Mouse (Mus musculus) MEL (cell line): ENCODE results near the gene Rab1b. TPM values are rescaled to one million over a fixed set of nuclear protein-coding genes. Genes with fewer than 3 reads are reported as not detected.

Experiments used
- DNase-seq: peaks from one replicate; pipeline ENCODE4 v3.0.0; 2011; ENCODE audit warnings: low read depth, low spot score
- H3K27ac ChIP-seq: 2 replicates; pipeline ENCODE4 v1.5.1; 2012; ENCODE audit warnings: low read depth, mild to moderate bottlenecking, control low read depth, low read length, moderate library complexity; ENCODE audit not compliant: control insufficient read depth
- H3K27me3 ChIP-seq, 2 experiments: fragments of 150-350 bp in 1 of 2; sonication (generic) in 1 of 2; 2 replicates each; pipeline ENCODE4 v1.6.1; 2012; ENCODE audit warnings: low read length in 2 of 2, mild to moderate bottlenecking in 2 of 2, improper control_type of control experiment in 1 of 2, moderate library complexity in 1 of 2; ENCODE audit not compliant: insufficient read depth in 2 of 2, control insufficient read depth in 1 of 2
- H3K36me3 ChIP-seq, 2 experiments: 2 replicates each; pipeline ENCODE4 v1.6.1; 2012 to 2014; ENCODE audit warnings: low read length in 2 of 2, improper control_type of control experiment in 1 of 2, inconsistent platforms in 1 of 2, mild to moderate bottlenecking in 1 of 2; ENCODE audit not compliant: insufficient read depth in 2 of 2, control insufficient read depth in 1 of 2
- H3K4me1 ChIP-seq, 2 experiments: fragments of 150-350 bp in 1 of 2; sonication (generic) in 1 of 2; 2 replicates each; pipeline ENCODE4 v1.6.1; 2012; ENCODE audit warnings: low read length in 2 of 2, improper control_type of control experiment in 1 of 2, mild to moderate bottlenecking in 1 of 2; ENCODE audit not compliant: insufficient read depth in 2 of 2, control insufficient read depth in 1 of 2
- H3K4me3 ChIP-seq, 2 experiments: fragments of 150-350 bp in 1 of 2; sonication (generic) in 1 of 2; 2 replicates each; pipeline ENCODE4 v1.5.1; 2012; ENCODE audit warnings: low read depth in 2 of 2, low read length in 2 of 2, mild to moderate bottlenecking in 2 of 2, moderate library complexity in 2 of 2, control low read depth in 1 of 2, improper control_type of control experiment in 1 of 2; ENCODE audit not compliant: control insufficient read depth in 1 of 2, insufficient read depth in 1 of 2
- H3K79me2 ChIP-seq: 2 replicates; pipeline ENCODE4 v1.6.1; 2012; ENCODE audit warnings: mild to moderate bottlenecking, low read length, moderate library complexity; ENCODE audit not compliant: control insufficient read depth, poor library complexity, insufficient read depth
- H3K9ac ChIP-seq: 2 replicates; pipeline ENCODE4 v1.6.1; 2012; ENCODE audit warnings: low read depth, mild to moderate bottlenecking, control low read depth, low read length, moderate library complexity; ENCODE audit not compliant: control insufficient read depth, poor library complexity, severe bottlenecking
- H3K9me3 ChIP-seq: fragments of 150-350 bp; sonication (generic); replicated peaks from 2 replicates; pipeline ENCODE4 v1.6.1; 2012; ENCODE audit warnings: mild to moderate bottlenecking, low read length, improper control_type of control experiment, moderate library complexity; ENCODE audit not compliant: insufficient read depth
- CHD1 ChIP-seq: IDR thresholded peaks from 2 replicates; pipeline ENCODE4 v1.6.1; 2012; ENCODE audit warnings: low read depth, mild to moderate bottlenecking, inconsistent platforms, low read length, improper control_type of control experiment
- CHD2 ChIP-seq: IDR thresholded peaks from 2 replicates; pipeline ENCODE4 v1.6.1; 2011; ENCODE audit warnings: low read length, improper control_type of control experiment
- E2F4 ChIP-seq: IDR thresholded peaks from 2 replicates; pipeline ENCODE4 v1.6.1; 2011; ENCODE audit warnings: low read depth, low read length, improper control_type of control experiment, borderline replicate concordance
- HCFC1 ChIP-seq: IDR thresholded peaks from 2 replicates; pipeline ENCODE4 v1.6.1; 2012; ENCODE audit warnings: low read depth, mild to moderate bottlenecking, inconsistent platforms, low read length, improper control_type of control experiment, moderate library complexity
- JUND ChIP-seq: IDR thresholded peaks from 2 replicates; pipeline ENCODE4 v1.6.1; 2011; ENCODE audit warnings: low read depth, mild to moderate bottlenecking, improper control_type of control experiment, low read length
- MAZ ChIP-seq: IDR thresholded peaks from 2 replicates; pipeline ENCODE4 v1.6.1; 2012; ENCODE audit warnings: low read depth, mild to moderate bottlenecking, inconsistent platforms, low read length, improper control_type of control experiment
- MEF2A ChIP-seq: IDR thresholded peaks from 2 replicates; pipeline ENCODE4 v1.6.1; 2014; ENCODE audit warnings: low read depth, mild to moderate bottlenecking, inconsistent platforms, low read length, improper control_type of control experiment; ENCODE audit not compliant: poor library complexity, insufficient replicate concordance, severe bottlenecking; ENCODE audit errors: extremely low read depth
- NRF1 ChIP-seq: IDR thresholded peaks from 2 replicates; pipeline ENCODE4 v1.6.1; 2014; ENCODE audit warnings: low read depth, mild to moderate bottlenecking, inconsistent platforms, low read length, improper control_type of control experiment, moderate library complexity; ENCODE audit not compliant: poor library complexity, insufficient read depth, severe bottlenecking
- POLR2AphosphoS2 ChIP-seq: IDR thresholded peaks from 2 replicates; pipeline ENCODE4 v1.6.1; 2011; ENCODE audit warnings: low read length, improper control_type of control experiment
- POLR2AphosphoS5 ChIP-seq: IDR thresholded peaks from 2 replicates; pipeline ENCODE4 v1.6.1; 2012; ENCODE audit warnings: low read depth, borderline replicate concordance, mild to moderate bottlenecking, inconsistent platforms, low read length, moderate library complexity, mixed read lengths
- RAD21 ChIP-seq: IDR thresholded peaks from 2 replicates; pipeline ENCODE4 v1.6.1; 2011; ENCODE audit warnings: mild to moderate bottlenecking, low read depth, low read length, improper control_type of control experiment
- SIN3A ChIP-seq: IDR thresholded peaks from 2 replicates; pipeline ENCODE4 v1.6.1; 2012; ENCODE audit warnings: low read length, improper control_type of control experiment, inconsistent platforms
- TCF12 ChIP-seq: IDR thresholded peaks from 2 replicates; pipeline ENCODE4 v1.6.1; 2014; ENCODE audit warnings: low read depth, mild to moderate bottlenecking, inconsistent platforms, low read length, improper control_type of control experiment, moderate library complexity
- USF2 ChIP-seq, 2 experiments: IDR thresholded peaks; 2 replicates each; pipeline ENCODE4 v1.6.1; 2011 to 2012; ENCODE audit warnings: improper control_type of control experiment in 2 of 2, low read length in 2 of 2, borderline replicate concordance in 1 of 2, inconsistent platforms in 1 of 2, low read depth in 1 of 2, mild to moderate bottlenecking in 1 of 2; ENCODE audit not compliant: insufficient read depth in 1 of 2
- ZC3H11A ChIP-seq: IDR thresholded peaks from 2 replicates; pipeline ENCODE4 v1.6.1; 2012; ENCODE audit warnings: low read depth, mild to moderate bottlenecking, inconsistent platforms, low read length, improper control_type of control experiment
- ZMIZ1 ChIP-seq: IDR thresholded peaks from 2 replicates; pipeline ENCODE4 v1.6.1; 2012; ENCODE audit warnings: low read depth, mild to moderate bottlenecking, inconsistent platforms, low read length, improper control_type of control experiment, moderate library complexity
- ZNF384 ChIP-seq: IDR thresholded peaks from 2 replicates; pipeline ENCODE4 v1.6.1; 2012; ENCODE audit warnings: low read depth, mild to moderate bottlenecking, inconsistent platforms, low read length, improper control_type of control experiment
- polyA plus RNA-seq, 2 experiments: library from polyadenylated mRNA; stranded (reverse) in 1 of 2; unstranded in 1 of 2; fragments of >175 nt in 1 of 2; fragments of >200 nt in 1 of 2; gene quantifications; 2 replicates each; pipeline versions ENCODE4 v1.2.1 to v1.2.4; 2012; ENCODE audit warnings: low replicate concordance in 2 of 2, low read depth in 1 of 2; ENCODE audit not compliant: insufficient read length in 2 of 2, insufficient read depth in 1 of 2, missing spikeins in 1 of 2
- total RNA-seq: library from RNA; depleted of rRNA; stranded (reverse); fragments of 300-350 nt; gene quantifications from 2 replicates; pipeline ENCODE4 v1.2.3, GENCODE M21; 2012

The Rab1b gene
- total and polyA plus RNA-seq, 3 experiments = 86.4 to 162 TPM; not detected in 1

- no peaks in the 10 kb centered on the region for H3K27me3 ChIP-seq
- H3K36me3 ChIP-seq = peaks cover 0 to 15% of the 10 kb centered on the region in 2 experiments; a peak in 1 of 4 replicates
- no peaks in the 10 kb centered on the region for H3K79me2 ChIP-seq
- no peak for TF ChIP-seq CHD1
- no peak for TF ChIP-seq E2F4
- TF ChIP-seq CHD2 = no peak
- no peak for TF ChIP-seq USF2 (IDR thresholded peaks at IDR 0.05; ENCODE audit: borderline replicate concordance in 1 of 2, insufficient read depth in 1 of 2, low read depth in 1 of 2, low read length in 2 of 2)
- no peak for TF ChIP-seq HCFC1
- TF ChIP-seq MAZ = no peak
- TF ChIP-seq JUND = no peak
- TF ChIP-seq TCF12 = no peak
- no peak for TF ChIP-seq NRF1
- no peak for TF ChIP-seq POLR2AphosphoS5
- TF ChIP-seq MEF2A = no peak
- TF ChIP-seq RAD21 = no peak
- no peak for TF ChIP-seq ZMIZ1
- no peak for DNase-seq
- no peaks in the 10 kb centered on the region for H3K9me3 ChIP-seq
- no peak overlapping the region for H3K9ac ChIP-seq
- no peak overlapping the region for H3K27ac ChIP-seq
- peaks cover 0 to 37% of the 10 kb centered on the region in 2 experiments; a peak in 3 of 4 replicates for H3K4me1 ChIP-seq
- no peak overlapping the region for H3K4me3 ChIP-seq
These were observed 44.4 kb downstream of the Rab1b start for GRCm38 (mm10) chr19:5062446-5062845.

GRCm38 (mm10) chr19:5062041-5062440, 44.8 kb downstream of the Rab1b start:
- Histone ChIP-seq H3K27me3 (no peaks in the 10 kb centered on the region), H3K36me3 (peaks cover 0 to 15% of the 10 kb centered on the region in 2 experiments; a peak in 1 of 4 replicates), H3K4me1 (peaks cover 0 to 37% of the 10 kb centered on the region in 2 experiments; a peak in 3 of 4 replicates), H3K9me3 (no peaks in the 10 kb centered on the region), H3K27ac (no peak overlapping the region), H3K9ac (no peak overlapping the region), H3K79me2 (no peaks in the 10 kb centered on the region), H3K4me3 (no peak overlapping the region)
- no peak for DNase-seq
- TF ChIP-seq SIN3A (no peak), CHD1 (no peak), NRF1 (no peak), POLR2AphosphoS2 (no peak), ZNF384 (no peak), MAZ (no peak), ZC3H11A (no peak)
